Comparison of ENCODE assay signal across 8 mouse cellular contexts in the genomic region with DNA sequence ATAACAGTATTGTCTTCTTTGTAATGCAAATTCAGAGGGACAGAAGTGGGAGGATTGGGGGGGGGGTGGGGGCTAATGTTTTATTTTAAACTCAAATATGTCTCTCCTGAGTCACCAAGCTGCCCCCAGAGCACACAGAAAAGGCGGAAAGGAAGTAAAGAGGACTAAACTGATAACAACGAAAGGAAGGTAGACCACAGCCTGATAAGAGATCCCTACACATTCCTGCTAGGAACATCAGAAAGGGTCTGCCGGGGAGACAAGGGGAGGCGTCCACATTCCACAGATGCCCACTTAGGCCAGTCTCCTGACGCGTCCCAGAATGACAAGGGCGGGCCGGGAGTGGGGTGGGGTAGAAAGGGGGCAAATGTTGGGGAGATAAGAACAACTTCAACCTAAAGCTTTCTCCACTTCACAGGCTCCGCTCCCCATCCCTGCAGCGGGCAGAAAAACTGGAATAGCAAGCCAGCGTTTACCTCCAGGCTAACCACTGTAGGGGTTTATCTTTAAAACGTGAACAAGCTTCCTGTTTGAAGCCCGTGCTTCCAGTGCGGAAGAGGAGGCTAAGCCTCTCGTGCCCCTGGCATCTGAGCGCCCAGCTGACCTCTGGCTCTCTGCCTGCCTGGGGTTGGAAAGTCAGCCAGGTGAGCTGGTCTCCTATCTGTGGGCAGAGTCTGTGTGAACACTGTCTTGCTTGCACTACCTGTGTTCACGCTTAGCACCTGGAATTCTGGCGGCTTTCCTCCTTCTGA.
DNase-seq lines count a peak whose midpoint lies in the region; ATAC-seq and TF ChIP-seq lines count a peak whose summit lies in the region.

No protein-coding gene starts in this region.

- H3K4me2 ChIP-seq in hindbrain, embryonic 14.5 days (replicated peaks), result peak overlapping the region; percentile 46
- H3K4me2 ChIP-seq in midbrain, embryonic 16.5 days (ENCODE audit: low read length), result peak overlapping the region; percentile 49

- 15% methylated on average over 18 of the region's 18 CpGs for WGBS in hindbrain, embryonic 14.5 days
- 9% methylated on average over 18 of the region's 18 CpGs for WGBS in liver, adult 2 months
- WGBS in midbrain, embryonic 16.5 days, result 21% methylated on average over 18 of the region's 18 CpGs

- no peak overlapping the region for H3K27ac ChIP-seq in hindbrain, embryonic 14.5 days
- no peak overlapping the region for H3K27ac ChIP-seq in liver, adult 2 months (replicated peaks; ENCODE audit: insufficient read depth, low read depth, low read length)
- H3K27ac ChIP-seq in midbrain, embryonic 16.5 days (ENCODE audit: low read length), result no peak overlapping the region

- TF ChIP-seq POLR2A in liver, adult 2 months (IDR thresholded peaks at IDR 0.05; ENCODE audit: extremely low read depth, insufficient read depth, low read length), result no peak

- TF ChIP-seq CTCF in liver, adult 2 months (IDR thresholded peaks at IDR 0.05; ENCODE audit: low read depth, low read length), result no peak

- H3K9ac ChIP-seq in hindbrain, embryonic 14.5 days, result peak overlapping the region; percentile 40; the same call in 1 of the 2 replicates
- no peak overlapping the region for H3K9ac ChIP-seq in liver, adult 2 months (ENCODE audit: low read depth, low read length)
- H3K9ac ChIP-seq in midbrain, embryonic 16.5 days (ENCODE audit: low read depth, low read length), result 0 out of 2 replicates have a peak overlapping the region, but pooled peaks have one; percentile 44

- H3K79me2 ChIP-seq in liver, adult 2 months (ENCODE audit: control insufficient read depth, insufficient read depth, low read length), result no peaks in the 10 kb centered on the region

- ATAC-seq in hindbrain, embryonic 14.5 days (ENCODE audit: low FRiP score), result no peak
- 0 out of 2 replicates have a peak, but pooled peaks have one; percentile 21 for ATAC-seq in midbrain, embryonic 16.5 days

- peaks cover 8% of the 10 kb centered on the region for H3K4me1 ChIP-seq in hindbrain, embryonic 14.5 days (replicated peaks; ENCODE audit: control insufficient read depth, insufficient read depth, low read length)
- no peaks in the 10 kb centered on the region for H3K4me1 ChIP-seq in liver, adult 2 months (ENCODE audit: control insufficient read depth, insufficient read depth, low read length)
- H3K4me1 ChIP-seq in midbrain, embryonic 16.5 days (ENCODE audit: control insufficient read depth, insufficient read depth, low read length), result peaks cover 10% of the 10 kb centered on the region; the same call in 1 of the 2 replicates

- no peak overlapping the region for H3K4me3 ChIP-seq in hindbrain, embryonic 14.5 days (replicated peaks; ENCODE audit: low read length)
- no peak overlapping the region for H3K4me3 ChIP-seq in liver, adult 2 months (ENCODE audit: insufficient read depth, low read depth, low read length)
- no peak overlapping the region; the same call in 1 of the 2 replicates for H3K4me3 ChIP-seq in midbrain, embryonic 16.5 days (ENCODE audit: low read depth, low read length)

- no peaks in the 10 kb centered on the region for H3K27me3 ChIP-seq in hindbrain, embryonic 14.5 days (ENCODE audit: control insufficient read depth, insufficient read depth, low read length)
- no peaks in the 10 kb centered on the region for H3K27me3 ChIP-seq in liver, adult 2 months (ENCODE audit: control insufficient read depth, insufficient read depth, low read length)
- H3K27me3 ChIP-seq in midbrain, embryonic 16.5 days (ENCODE audit: control insufficient read depth, insufficient read depth, low read depth, low read length), result no peaks in the 10 kb centered on the region

- no peaks in the 10 kb centered on the region for H3K9me3 ChIP-seq in hindbrain, embryonic 14.5 days (ENCODE audit: control insufficient read depth, low read length)
- H3K9me3 ChIP-seq in midbrain, embryonic 16.5 days (replicated peaks; ENCODE audit: control insufficient read depth, low read length, poor library complexity, severe bottlenecking), result no peaks in the 10 kb centered on the region

- peak; percentile 9 to 31 for DNase-seq in urinary bladder, adult 18-20 months (ENCODE audit: low spot score in 2 of 2)
- no peak for DNase-seq in urinary bladder, postnatal 10 days (ENCODE audit: low spot score)
- DNase-seq in hindbrain, embryonic 14.5 days (ENCODE audit: low spot score), result no peak
- peak; percentile 68 for DNase-seq in liver, adult 2 months (ENCODE audit: extremely low read depth, low read depth, low spot score)
- DNase-seq in layer of hippocampus, adult 11-12 months (ENCODE audit: low spot score), result no peak
- DNase-seq in adrenal gland, postnatal 14 days, result no peak
- no peak for DNase-seq in adrenal gland, postnatal 4 days (ENCODE audit: low spot score in 2 of 2)

- H3K36me3 ChIP-seq in hindbrain, embryonic 14.5 days (replicated peaks; ENCODE audit: control insufficient read depth, insufficient read depth), result no peaks in the 10 kb centered on the region
- H3K36me3 ChIP-seq in liver, adult 2 months (ENCODE audit: control insufficient read depth, insufficient read depth, low read length), result no peaks in the 10 kb centered on the region
- H3K36me3 ChIP-seq in midbrain, embryonic 16.5 days (ENCODE audit: control insufficient read depth, insufficient read depth, low read length), result no peaks in the 10 kb centered on the region

Comparison
In these comparisons a context has a peak if more than half of its experiments do, and no peak if none do; other contexts are left out.
1. DNase-seq: peak in urinary bladder, adult 18-20 months (2 of 2) and liver, adult 2 months (single experiment); none in urinary bladder, postnatal 10 days (single experiment), hindbrain, embryonic 14.5 days (single experiment), layer of hippocampus, adult 11-12 months (single experiment), adrenal gland, postnatal 14 days (single experiment) and adrenal gland, postnatal 4 days (0 of 2).